Mouse (Mus musculus): ENCODE measurements around the gene Enpp6. TPM values are rescaled to one million over a fixed set of nuclear protein-coding genes. Genes with fewer than 3 reads are reported as not detected.

Enpp6 gene
- polyA plus RNA-seq, 1 experiment from 2014 or later = 1.1 TPM

DNA sequence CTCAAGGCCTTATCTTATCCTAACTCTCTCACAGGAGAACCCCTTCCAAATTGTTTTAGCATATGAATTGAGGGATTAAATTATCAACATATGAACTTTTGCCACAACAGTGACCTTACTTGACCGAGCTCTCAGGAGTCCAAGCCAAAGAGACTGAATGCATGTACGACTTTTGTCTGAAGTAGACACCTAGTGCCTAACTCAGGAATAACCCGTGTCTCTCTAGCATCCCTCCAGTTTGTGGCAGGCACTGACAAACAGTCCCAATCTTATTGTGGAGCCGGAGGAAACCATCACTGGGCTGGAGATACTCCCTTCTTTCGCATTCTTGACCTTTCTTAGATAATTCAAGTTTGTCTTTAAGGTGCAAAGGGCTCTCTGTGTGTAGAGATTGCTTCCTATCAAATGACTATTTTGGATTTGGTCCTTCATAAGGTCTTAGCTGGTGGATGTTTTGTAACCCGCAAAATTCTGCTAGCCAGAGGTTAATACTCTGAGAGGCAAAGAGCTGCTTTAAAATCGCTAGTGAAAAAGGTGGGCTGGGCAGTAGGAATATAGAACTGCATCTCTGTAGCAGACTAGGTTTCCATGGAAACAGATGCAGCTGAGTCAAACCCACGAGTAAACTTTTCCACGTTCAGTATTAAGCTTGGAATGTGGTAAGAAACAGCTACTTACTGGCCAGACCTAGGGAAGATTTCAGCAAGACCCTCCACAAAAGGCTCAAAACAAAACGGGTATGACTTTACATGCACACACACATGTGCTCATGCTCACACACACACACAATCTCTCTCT is 23.9 kb upstream of the Enpp6 start:
- no peaks in the 10 kb centered on the region for H3K9me3 ChIP-seq (ENCODE audit: control insufficient read depth, low read length)
- no peak overlapping the region for H3K27ac ChIP-seq (ENCODE audit: low read length)
- no peak overlapping the region for H3K4me3 ChIP-seq (ENCODE audit: low read length)
- WGBS = 47% methylated on average over 10 of the region's 10 CpGs
- H3K36me3 ChIP-seq (ENCODE audit: control insufficient read depth, insufficient read depth, low read length) = no peaks in the 10 kb centered on the region
- H3K4me2 ChIP-seq (ENCODE audit: low read depth, low read length) = no peak overlapping the region
- no peaks in the 10 kb centered on the region for H3K4me1 ChIP-seq (replicated peaks; ENCODE audit: control insufficient read depth, insufficient read depth, low read length)
- H3K27me3 ChIP-seq (ENCODE audit: control insufficient read depth, insufficient read depth, low read depth, low read length) = no peaks in the 10 kb centered on the region; the same call in 1 of the 2 replicates
- no peak overlapping the region for H3K9ac ChIP-seq (ENCODE audit: low read length)
- ATAC-seq (ENCODE audit: low read depth) = no peak

DNA sequence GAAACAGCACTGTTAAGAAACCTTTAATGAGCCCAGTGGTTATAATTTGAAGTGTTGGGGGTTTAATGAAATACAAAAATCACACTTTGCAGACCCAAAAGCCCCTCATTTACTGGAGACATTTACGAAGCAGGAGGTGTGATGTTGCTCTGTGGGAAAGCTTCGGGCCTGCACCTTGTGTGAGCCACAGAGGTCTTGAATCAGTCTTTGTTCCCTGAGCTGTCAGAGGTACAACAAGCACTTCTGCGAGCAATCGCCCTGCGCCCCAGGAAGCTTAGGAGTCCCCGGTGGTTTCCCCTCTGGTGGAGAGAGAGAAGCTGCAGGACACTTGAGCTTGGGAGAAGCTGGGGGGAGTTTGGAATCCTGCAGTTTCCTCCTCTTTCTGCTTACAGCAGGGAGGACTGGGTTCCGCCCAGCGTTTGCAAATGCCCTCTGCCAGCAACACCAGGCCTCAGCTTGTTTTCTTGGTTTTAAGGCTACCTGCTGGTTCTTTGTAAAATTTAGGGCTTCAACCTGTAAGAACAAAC is 23.0 kb upstream of the Enpp6 start:
- Histone ChIP-seq H3K4me3 (ENCODE audit: low read length) (no peak overlapping the region), H3K27me3 (ENCODE audit: control insufficient read depth, insufficient read depth, low read depth, low read length) (no peaks in the 10 kb centered on the region; the same call in 1 of the 2 replicates), H3K36me3 (ENCODE audit: control insufficient read depth, insufficient read depth, low read length) (no peaks in the 10 kb centered on the region), H3K4me1 (replicated peaks; ENCODE audit: control insufficient read depth, insufficient read depth, low read length) (no peaks in the 10 kb centered on the region), H3K27ac (ENCODE audit: low read length) (no peak overlapping the region), H3K4me2 (ENCODE audit: low read depth, low read length) (no peak overlapping the region), H3K9ac (ENCODE audit: low read length) (no peak overlapping the region), H3K9me3 (ENCODE audit: control insufficient read depth, low read length) (no peaks in the 10 kb centered on the region)
- no peak for ATAC-seq (ENCODE audit: low read depth)
- WGBS = 28% methylated on average over 8 of the region's 8 CpGs

DNA sequence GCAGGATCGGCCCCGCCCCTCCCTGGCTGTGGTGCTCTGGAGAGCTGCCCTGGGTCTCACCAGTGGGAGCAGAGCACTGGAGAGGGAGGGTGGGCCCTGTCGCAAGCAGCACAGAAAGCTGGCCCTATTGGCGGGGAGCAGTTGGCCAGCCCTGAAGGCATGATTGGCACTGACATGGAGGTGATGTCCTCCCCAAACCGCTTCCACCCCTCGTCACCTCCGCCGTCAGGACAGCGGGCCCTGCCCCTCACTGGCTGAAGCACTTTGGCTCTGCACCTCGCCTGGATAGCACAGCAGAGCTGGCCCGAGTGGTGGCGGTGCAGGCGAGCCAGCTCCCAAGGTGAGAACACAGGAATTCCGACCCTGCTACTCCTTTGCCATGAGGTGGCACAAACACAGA is 20.9 kb upstream of the Enpp6 start:
- 0 out of 2 replicates have a peak, but pooled peaks have one; percentile 17 for ATAC-seq (ENCODE audit: low read depth)
- no peaks in the 10 kb centered on the region; the same call in 1 of the 2 replicates for H3K27me3 ChIP-seq (ENCODE audit: control insufficient read depth, insufficient read depth, low read depth, low read length)
- H3K4me1 ChIP-seq (replicated peaks; ENCODE audit: control insufficient read depth, insufficient read depth, low read length) = no peaks in the 10 kb centered on the region
- H3K36me3 ChIP-seq (ENCODE audit: control insufficient read depth, insufficient read depth, low read length) = no peaks in the 10 kb centered on the region
- 56% methylated on average over 14 of the region's 14 CpGs for WGBS
- no peak overlapping the region for H3K4me3 ChIP-seq (ENCODE audit: low read length)
- no peaks in the 10 kb centered on the region for H3K9me3 ChIP-seq (ENCODE audit: control insufficient read depth, low read length)
- H3K9ac ChIP-seq (ENCODE audit: low read length) = no peak overlapping the region
- no peak overlapping the region for H3K4me2 ChIP-seq (ENCODE audit: low read depth, low read length)
- no peak overlapping the region for H3K27ac ChIP-seq (ENCODE audit: low read length)

DNA sequence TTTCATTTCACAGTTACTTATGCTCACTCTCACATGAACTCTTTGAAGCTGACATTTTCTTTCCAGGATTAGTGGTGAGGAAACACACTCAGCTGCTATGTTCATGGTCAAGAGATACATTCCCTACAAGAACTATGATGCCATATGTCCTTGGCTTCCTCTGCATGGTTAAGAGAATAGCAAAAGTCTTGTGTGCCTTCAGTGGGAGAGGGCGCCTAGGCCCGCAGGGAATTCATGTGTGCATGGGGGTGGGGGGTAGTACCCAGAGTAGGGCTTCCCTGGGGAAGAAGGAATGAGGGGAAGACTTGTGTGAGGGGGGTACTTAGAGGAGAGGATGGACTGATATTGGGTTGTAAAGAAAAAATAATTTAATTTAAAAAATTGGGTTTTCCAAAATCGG is 18.0 kb upstream of the Enpp6 start:
- Histone ChIP-seq H3K27me3 (ENCODE audit: control insufficient read depth, insufficient read depth, low read depth, low read length) (no peaks in the 10 kb centered on the region; the same call in 1 of the 2 replicates), H3K9ac (ENCODE audit: low read length) (no peak overlapping the region), H3K27ac (ENCODE audit: low read length) (no peak overlapping the region), H3K4me1 (replicated peaks; ENCODE audit: control insufficient read depth, insufficient read depth, low read length) (no peaks in the 10 kb centered on the region), H3K9me3 (ENCODE audit: control insufficient read depth, low read length) (no peaks in the 10 kb centered on the region), H3K4me2 (ENCODE audit: low read depth, low read length) (no peak overlapping the region), H3K4me3 (ENCODE audit: low read length) (no peak overlapping the region), H3K36me3 (ENCODE audit: control insufficient read depth, insufficient read depth, low read length) (no peaks in the 10 kb centered on the region)
- WGBS = 94% methylated on average over 3 of the region's 3 CpGs
- ATAC-seq (ENCODE audit: low read depth) = no peak

DNA sequence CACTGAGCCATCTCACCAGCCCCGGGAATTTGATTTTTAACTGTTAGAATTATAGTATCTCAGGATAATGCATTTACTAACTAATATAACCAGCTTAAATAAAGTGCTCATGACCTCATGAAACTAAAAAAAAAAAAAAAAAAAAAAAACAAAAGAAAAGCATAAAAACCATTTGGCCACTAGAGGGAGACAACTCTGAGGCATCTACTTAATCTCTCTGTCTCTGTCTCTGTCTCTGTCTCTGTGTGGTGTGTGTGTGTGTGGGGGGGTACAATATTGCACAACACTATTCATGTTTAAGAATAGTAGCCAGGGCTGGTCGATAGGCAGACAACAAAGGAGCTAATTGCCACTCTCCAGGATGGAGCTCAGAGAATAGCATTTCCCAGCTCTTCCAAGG is 17.3 kb upstream of the Enpp6 start:
- Histone ChIP-seq H3K27ac (ENCODE audit: low read length) (no peak overlapping the region), H3K27me3 (ENCODE audit: control insufficient read depth, insufficient read depth, low read depth, low read length) (no peaks in the 10 kb centered on the region; the same call in 1 of the 2 replicates), H3K9ac (ENCODE audit: low read length) (no peak overlapping the region), H3K4me2 (ENCODE audit: low read depth, low read length) (no peak overlapping the region), H3K9me3 (ENCODE audit: control insufficient read depth, low read length) (0 out of 2 replicates have a peak, but pooled peaks cover 1% of the 10 kb centered on the region), H3K36me3 (ENCODE audit: control insufficient read depth, insufficient read depth, low read length) (no peaks in the 10 kb centered on the region), H3K4me3 (ENCODE audit: low read length) (no peak overlapping the region), H3K4me1 (replicated peaks; ENCODE audit: control insufficient read depth, insufficient read depth, low read length) (no peaks in the 10 kb centered on the region)
- no peak for ATAC-seq (ENCODE audit: low read depth)
- WGBS = 65% methylated on average over 2 of the region's 2 CpGs

DNA sequence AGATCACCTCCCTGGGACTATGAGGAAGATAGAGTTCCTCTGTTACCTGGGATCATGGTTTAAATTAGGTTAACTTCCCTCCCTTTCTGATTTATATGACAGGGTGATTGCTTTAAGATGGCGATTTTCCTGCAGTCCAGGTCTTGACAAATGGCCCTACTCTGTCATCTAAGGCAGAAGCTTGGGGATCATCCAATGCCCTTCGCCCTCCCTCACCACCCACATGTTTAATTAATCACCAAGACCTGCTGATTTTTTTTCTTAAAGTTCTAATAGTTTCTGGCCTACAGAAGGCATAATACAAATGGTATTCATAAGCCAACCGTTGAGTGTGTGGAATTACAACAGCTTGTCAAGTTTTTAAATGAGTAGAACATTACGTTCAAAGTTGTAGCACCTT is 9.3 kb upstream of the Enpp6 start:
- Histone ChIP-seq H3K4me2 (ENCODE audit: low read depth, low read length) (no peak overlapping the region), H3K27ac (ENCODE audit: low read length) (no peak overlapping the region), H3K4me1 (replicated peaks; ENCODE audit: control insufficient read depth, insufficient read depth, low read length) (no peaks in the 10 kb centered on the region), H3K36me3 (ENCODE audit: control insufficient read depth, insufficient read depth, low read length) (no peaks in the 10 kb centered on the region), H3K9me3 (ENCODE audit: control insufficient read depth, low read length) (0 out of 2 replicates have a peak, but pooled peaks cover 2% of the 10 kb centered on the region), H3K9ac (ENCODE audit: low read length) (no peak overlapping the region), H3K4me3 (ENCODE audit: low read length) (no peak overlapping the region), H3K27me3 (ENCODE audit: control insufficient read depth, insufficient read depth, low read depth, low read length) (no peaks in the 10 kb centered on the region)
- no peak for ATAC-seq (ENCODE audit: low read depth)
- WGBS = 77% methylated on average over 4 of the region's 4 CpGs

DNA sequence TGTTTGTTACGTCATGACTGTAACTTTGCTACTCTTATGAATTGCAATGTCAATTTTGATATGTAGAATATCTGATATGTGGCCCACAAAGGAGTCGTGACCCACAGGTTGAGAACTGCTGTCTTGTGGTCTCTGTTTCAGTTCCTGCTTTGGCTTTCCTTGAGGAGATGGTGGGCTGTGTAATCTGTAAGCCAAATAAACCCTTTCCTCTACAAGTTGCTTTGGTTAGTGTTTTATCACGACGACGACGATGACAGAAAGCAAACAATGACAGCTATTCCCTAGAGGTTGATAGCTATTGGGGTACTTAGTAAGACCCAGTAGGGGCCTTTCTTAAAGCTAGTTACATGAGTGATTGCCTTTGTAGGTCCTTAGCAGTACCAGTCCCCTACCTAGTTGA is 4.5 kb upstream of the Enpp6 start:
- no peaks in the 10 kb centered on the region for H3K27me3 ChIP-seq (ENCODE audit: control insufficient read depth, insufficient read depth, low read depth, low read length)
- no peak overlapping the region for H3K4me2 ChIP-seq (ENCODE audit: low read depth, low read length)
- H3K4me3 ChIP-seq (ENCODE audit: low read length) = no peak overlapping the region
- no peak overlapping the region for H3K9ac ChIP-seq (ENCODE audit: low read length)
- H3K27ac ChIP-seq (ENCODE audit: low read length) = no peak overlapping the region
- no peaks in the 10 kb centered on the region for H3K36me3 ChIP-seq (ENCODE audit: control insufficient read depth, insufficient read depth, low read length)
- no peaks in the 10 kb centered on the region for H3K4me1 ChIP-seq (replicated peaks; ENCODE audit: control insufficient read depth, insufficient read depth, low read length)
- no peak for ATAC-seq (ENCODE audit: low read depth)
- no peaks in the 10 kb centered on the region for H3K9me3 ChIP-seq (ENCODE audit: control insufficient read depth, low read length)
- 53% methylated on average over 6 of the region's 6 CpGs for WGBS

DNA sequence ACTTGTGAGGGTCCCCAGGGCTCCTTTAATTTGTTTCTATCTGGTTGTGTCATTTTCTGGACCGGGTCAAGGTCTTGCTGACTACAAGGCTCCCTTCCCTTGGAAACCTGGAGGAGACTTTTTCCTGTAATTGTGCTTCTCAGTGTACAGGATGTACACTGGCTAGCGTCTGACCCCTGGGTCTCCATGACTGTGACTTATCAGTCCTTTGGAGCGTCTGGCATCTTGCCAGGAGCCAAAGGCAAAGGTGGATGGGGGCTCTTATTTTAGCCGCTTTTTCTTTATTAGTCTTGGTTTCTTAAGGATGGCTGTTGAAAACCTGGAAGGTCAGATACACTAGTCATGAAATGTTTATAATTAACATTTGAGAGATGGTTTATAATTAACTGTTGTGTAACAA is 3.9 kb upstream of the Enpp6 start:
- no peak overlapping the region for H3K27ac ChIP-seq (ENCODE audit: low read length)
- no peak overlapping the region for H3K9ac ChIP-seq (ENCODE audit: low read length)
- 37% methylated on average over 4 of the region's 4 CpGs for WGBS
- no peaks in the 10 kb centered on the region for H3K36me3 ChIP-seq (ENCODE audit: control insufficient read depth, insufficient read depth, low read length)
- no peak overlapping the region for H3K4me3 ChIP-seq (ENCODE audit: low read length)
- H3K4me2 ChIP-seq (ENCODE audit: low read depth, low read length) = no peak overlapping the region
- H3K9me3 ChIP-seq (ENCODE audit: control insufficient read depth, low read length) = no peaks in the 10 kb centered on the region
- ATAC-seq (ENCODE audit: low read depth) = peak; percentile 56
- H3K4me1 ChIP-seq (replicated peaks; ENCODE audit: control insufficient read depth, insufficient read depth, low read length) = no peaks in the 10 kb centered on the region
- no peaks in the 10 kb centered on the region for H3K27me3 ChIP-seq (ENCODE audit: control insufficient read depth, insufficient read depth, low read depth, low read length)

DNA sequence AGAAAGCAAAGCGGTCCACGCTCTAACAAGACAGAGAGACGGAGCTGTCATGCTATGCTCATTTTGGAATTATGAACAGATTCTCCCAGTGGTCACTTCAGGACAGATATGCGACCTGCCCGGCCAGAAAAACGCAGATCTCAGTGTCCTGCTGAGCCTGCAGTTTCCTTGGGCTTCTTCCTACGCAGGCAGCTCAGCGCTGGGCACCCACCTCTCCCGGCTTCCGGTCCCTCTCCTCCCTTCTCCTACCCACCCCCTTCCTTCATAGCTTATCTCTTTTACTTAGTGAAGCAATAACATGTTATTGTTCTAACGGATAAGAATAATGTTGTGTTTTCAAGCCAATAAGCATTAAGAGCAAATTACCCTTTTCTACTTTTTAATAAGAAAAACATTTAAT is 2.0 kb upstream of the Enpp6 start:
- no peaks in the 10 kb centered on the region for H3K27me3 ChIP-seq (ENCODE audit: control insufficient read depth, insufficient read depth, low read depth, low read length)
- no peaks in the 10 kb centered on the region for H3K4me1 ChIP-seq (replicated peaks; ENCODE audit: control insufficient read depth, insufficient read depth, low read length)
- no peak for ATAC-seq (ENCODE audit: low read depth)
- no peak overlapping the region for H3K4me3 ChIP-seq (ENCODE audit: low read length)
- no peaks in the 10 kb centered on the region for H3K36me3 ChIP-seq (ENCODE audit: control insufficient read depth, insufficient read depth, low read length)
- WGBS = 72% methylated on average over 11 of the region's 11 CpGs
- H3K9ac ChIP-seq (ENCODE audit: low read length) = no peak overlapping the region
- H3K27ac ChIP-seq (ENCODE audit: low read length) = no peak overlapping the region
- no peak overlapping the region for H3K4me2 ChIP-seq (ENCODE audit: low read depth, low read length)
- H3K9me3 ChIP-seq (ENCODE audit: control insufficient read depth, low read length) = no peaks in the 10 kb centered on the region
